Mouse (Mus musculus) spleen, adult 2 months (tissue): ENCODE data around the gene Kif21b. TPM values are rescaled to one million over a fixed set of nuclear protein-coding genes. Genes with fewer than 3 reads are reported as not detected.

Experiments
- DNase-seq, 2 experiments: peaks; one replicate each; pipeline versions ENCODE4 v3.0.0 to v3.0.0-alpha.2; 2012 to 2021; ENCODE audit warnings: low spot score in 2 of 2, low read depth in 1 of 2
- H3K27ac ChIP-seq: fragments of 200-500 bp; 2 replicates; pipeline ENCODE4 v1.5.1; 2012; ENCODE audit warnings: low read length, inconsistent platforms; ENCODE audit not compliant: insufficient read depth
- H3K27me3 ChIP-seq: fragments of 200-500 bp; 2 replicates; pipeline ENCODE4 v1.6.1; 2012; ENCODE audit warnings: mild to moderate bottlenecking, moderate library complexity, low read length, inconsistent platforms; ENCODE audit not compliant: control insufficient read depth, insufficient read depth
- H3K36me3 ChIP-seq: fragments of 200-500 bp; 2 replicates; pipeline ENCODE4 v1.6.1; 2012; ENCODE audit warnings: mild to moderate bottlenecking, low read length, inconsistent platforms; ENCODE audit not compliant: control insufficient read depth, insufficient read depth
- H3K4me1 ChIP-seq: fragments of 200-500 bp; 2 replicates; pipeline ENCODE4 v1.6.1; 2011; ENCODE audit warnings: inconsistent platforms; ENCODE audit not compliant: control insufficient read depth, insufficient read depth, insufficient read length
- H3K4me3 ChIP-seq: fragments of 200-500 bp; 2 replicates; pipeline ENCODE4 v1.5.1; 2011; ENCODE audit warnings: mild to moderate bottlenecking, inconsistent platforms; ENCODE audit not compliant: insufficient read depth, insufficient read length; ENCODE audit errors: extremely low read depth
- CTCF ChIP-seq: fragments of 200-500 bp; IDR thresholded peaks from 2 replicates; pipeline ENCODE4 v1.5.1; 2011; ENCODE audit warnings: mild to moderate bottlenecking, inconsistent platforms; ENCODE audit not compliant: insufficient read depth, insufficient read length, insufficient replicate concordance; ENCODE audit errors: extremely low read depth
- POLR2A ChIP-seq: fragments of 200-500 bp; IDR thresholded peaks from 2 replicates; pipeline ENCODE4 v1.6.1; 2011; ENCODE audit warnings: low read depth, low read length, inconsistent platforms
- WGBS: fragments of 180-500 bp; shearing (Covaris S2); methylation state at CpG from one replicate; pipeline ENCODE4 v1.1.7; 2018; 5-methylcytosine and 5-hydroxymethylcytosine counted together
- polyA plus RNA-seq: library from polyadenylated mRNA; depleted of rRNA; stranded (reverse); fragments of >200 nt; gene quantifications from 2 replicates; pipeline ENCODE4 v1.2.3, GENCODE M21; 2012

Kif21b gene
- polyA plus RNA-seq, 1 experiment = 79.2 TPM

- Histone ChIP-seq H3K27ac (no peak overlapping the region), H3K4me3 (no peak overlapping the region), H3K36me3 (peaks cover 73% of the 10 kb centered on the region), H3K27me3 (no peaks in the 10 kb centered on the region), H3K4me1 (no peaks in the 10 kb centered on the region)
- 91% methylated on average over 2 of the region's 2 CpGs for WGBS
- TF ChIP-seq POLR2A (no peak), CTCF (no peak)
- DNase-seq = no peak
Observed at GRCm38 (mm10) chr1:136165436-136165835, 34.2 kb downstream of the Kif21b start.

GRCm38 (mm10) chr1:136167657-136168056 is 36.5 kb downstream of the Kif21b start:
- TF ChIP-seq POLR2A (no peak), CTCF (peak; percentile 31; the same call in 1 of the 2 replicates)
- no peaks in the 10 kb centered on the region for H3K4me1 ChIP-seq
- H3K27me3 ChIP-seq = no peaks in the 10 kb centered on the region
- WGBS = 83% methylated on average over 8 of the region's 8 CpGs
- no peak for DNase-seq
- H3K4me3 ChIP-seq = no peak overlapping the region
- no peak overlapping the region for H3K27ac ChIP-seq
- H3K36me3 ChIP-seq = peaks cover 73% of the 10 kb centered on the region

DNA sequence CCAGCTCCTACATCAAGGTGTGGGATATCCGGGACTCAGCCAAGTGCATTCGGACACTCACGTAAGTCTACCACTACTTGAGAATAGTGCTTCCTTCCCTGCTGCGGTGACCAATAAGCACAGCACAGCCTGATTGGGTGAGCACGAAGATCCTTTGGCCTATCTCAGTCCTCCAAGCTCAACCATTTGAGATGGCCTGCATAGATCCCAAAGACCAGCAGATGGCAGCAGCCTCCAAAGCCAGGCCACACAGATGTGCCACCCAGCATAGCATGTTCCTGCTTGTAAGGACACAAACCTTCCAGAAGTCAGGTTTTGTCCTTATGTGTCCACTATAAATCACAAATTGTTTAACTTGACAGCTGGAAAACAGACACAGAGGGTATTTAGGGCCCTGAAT is 38.9 kb downstream of the Kif21b start:
- H3K4me3 ChIP-seq = no peak overlapping the region
- DNase-seq = peak; percentile 41 to 56
- H3K36me3 ChIP-seq = peaks cover 68% of the 10 kb centered on the region
- TF ChIP-seq POLR2A (no peak), CTCF (peak; percentile 82; the same call in 1 of the 2 replicates)
- no peak overlapping the region for H3K27ac ChIP-seq
- 33% methylated on average over 5 of the region's 5 CpGs for WGBS
- no peaks in the 10 kb centered on the region for H3K27me3 ChIP-seq
- peaks cover 9% of the 10 kb centered on the region; the same call in 1 of the 2 replicates for H3K4me1 ChIP-seq

- no peak for TF ChIP-seq POLR2A
- TF ChIP-seq CTCF = no peak
- Histone ChIP-seq H3K27me3 (no peaks in the 10 kb centered on the region), H3K4me3 (no peak overlapping the region), H3K4me1 (peaks cover 9% of the 10 kb centered on the region; the same call in 1 of the 2 replicates), H3K36me3 (peaks cover 69% of the 10 kb centered on the region), H3K27ac (no peak overlapping the region)
- 95% methylated on average over 12 of the region's 12 CpGs for WGBS
- DNase-seq = no peak
Observed at GRCm38 (mm10) chr1:136172696-136173095, 41.5 kb downstream of the Kif21b start.

DNA sequence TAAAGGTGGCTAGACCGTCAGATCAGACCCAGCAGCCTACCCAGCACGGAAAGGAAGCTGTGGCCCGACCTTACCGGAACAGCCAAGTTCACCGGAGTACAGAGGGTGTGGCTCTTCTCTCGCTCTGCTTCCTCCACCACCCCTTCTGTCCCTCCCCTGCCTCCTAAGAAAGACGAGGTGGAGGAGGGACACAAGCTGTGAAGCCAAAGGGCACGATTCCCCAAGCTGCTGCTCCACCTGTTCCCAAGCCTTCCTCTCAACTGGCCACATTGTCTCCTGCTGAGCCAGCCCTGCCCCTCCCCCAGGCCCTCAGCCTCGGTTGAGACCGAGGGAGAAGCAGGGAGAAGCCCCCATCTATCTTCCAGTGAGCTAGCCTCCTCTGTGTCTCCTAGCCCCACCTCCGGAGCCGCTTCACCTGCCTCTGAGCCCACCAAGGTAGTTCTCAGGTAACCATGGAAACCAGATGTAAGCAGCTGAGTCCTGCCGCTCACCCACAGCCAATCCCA is 43.0 kb downstream of the Kif21b start:
- DNase-seq = peak; percentile 5 to 45
- H3K27ac ChIP-seq = peak overlapping the region; percentile 41
- peaks cover 63% of the 10 kb centered on the region for H3K36me3 ChIP-seq
- H3K4me1 ChIP-seq = peaks cover 9% of the 10 kb centered on the region; the same call in 1 of the 2 replicates
- H3K4me3 ChIP-seq = no peak overlapping the region
- TF ChIP-seq CTCF (no peak), POLR2A (no peak)
- H3K27me3 ChIP-seq = no peaks in the 10 kb centered on the region
- WGBS = 34% methylated on average over 13 of the region's 13 CpGs

- Histone ChIP-seq H3K27me3 (no peaks in the 10 kb centered on the region), H3K4me3 (no peak overlapping the region), H3K36me3 (peaks cover 62% of the 10 kb centered on the region), H3K4me1 (peaks cover 9% of the 10 kb centered on the region; the same call in 1 of the 2 replicates), H3K27ac (no peak overlapping the region)
- WGBS = 64% methylated on average over 6 of the region's 6 CpGs
- DNase-seq = peak; percentile 34 to 38
- peak; percentile 84; the same call in 1 of the 2 replicates for TF ChIP-seq CTCF
- TF ChIP-seq POLR2A = no peak
Observed at GRCm38 (mm10) chr1:136175183-136175582, 44.0 kb downstream of the Kif21b start.

GRCm38 (mm10) chr1:136177085-136177484 is 45.9 kb downstream of the Kif21b start:
- Histone ChIP-seq H3K27me3 (no peaks in the 10 kb centered on the region), H3K4me1 (peaks cover 9% of the 10 kb centered on the region; the same call in 1 of the 2 replicates), H3K4me3 (no peak overlapping the region), H3K36me3 (peaks cover 45% of the 10 kb centered on the region), H3K27ac (no peak overlapping the region)
- TF ChIP-seq POLR2A (no peak), CTCF (no peak)
- 88% methylated on average over 2 of the region's 2 CpGs for WGBS
- DNase-seq = no peak
